In genomic region chr1:89621952-89622351, GRCm38 (mm10) we compare ENCODE assay signal across 9 mouse cellular contexts.
A peak's percentile ranks its signal among the peaks of the same experiment; 100 is the strongest.
DNase-seq lines count a peak whose midpoint lies in the region; ATAC-seq and TF ChIP-seq lines count a peak whose summit lies in the region.
"Had no signal": no experiment of that assay in that cellular context is flagged by ENCODE, and none has a peak within 500 bp of the region (broad histone marks: within the 10 kb centered on the region; RNA-seq: fewer than 3 reads in every experiment).

No protein-coding gene starts in this region.

- H3K4me3 ChIP-seq in lung, postnatal 0 days (ENCODE audit: low read depth, low read length): no peak overlapping the region
- no peak overlapping the region for H3K4me3 ChIP-seq in heart, embryonic 14.5 days (ENCODE audit: control insufficient read depth in 1 of 2, insufficient read depth in 1 of 2, low read depth in 1 of 2, low read length in 2 of 2)

- peak; percentile 50 to 60 for DNase-seq in lung, adult 18-20 months
- DNase-seq in lung, postnatal 0 days (ENCODE audit: low spot score): no peak
- peak; percentile 87 for DNase-seq in cerebellum, adult 9-10 months
- DNase-seq in ovary, postnatal 14 days (ENCODE audit: low spot score): peak; percentile 42
- no peak for DNase-seq in right cerebral cortex, postnatal 14 days
- DNase-seq in right cerebral cortex, adult 18-20 months: no peak

- no peaks in the 10 kb centered on the region for H3K4me1 ChIP-seq in lung, postnatal 0 days (ENCODE audit: insufficient read depth, low read depth, low read length)
- H3K4me1 ChIP-seq in heart, embryonic 14.5 days (ENCODE audit: control insufficient read depth in 2 of 2, insufficient read depth in 2 of 2, low read length in 2 of 2): peaks cover 58 to 77% of the 10 kb centered on the region in 2 experiments

- no peak for ATAC-seq in lung, postnatal 0 days
- ATAC-seq in heart, embryonic 14.5 days (ENCODE audit: insufficient number of reproducible peaks, insufficient read depth, low FRiP score, low read depth): no peak
- no peak for ATAC-seq in frontal cortex, adult (ENCODE audit: low TSS enrichment)

- TF ChIP-seq CTCF in lung, postnatal 0 days (IDR thresholded peaks at IDR 0.05): no peak

- H3K36me3 ChIP-seq in lung, postnatal 0 days (ENCODE audit: insufficient read depth, low read length): 0 out of 2 replicates have a peak, but pooled peaks cover 5% of the 10 kb centered on the region
- no peaks in the 10 kb centered on the region for H3K36me3 ChIP-seq in heart, embryonic 14.5 days (ENCODE audit: control insufficient read depth, insufficient read depth, low read length)

- no peaks in the 10 kb centered on the region for H3K9me3 ChIP-seq in lung, postnatal 0 days (ENCODE audit: low read length)
- no peaks in the 10 kb centered on the region for H3K9me3 ChIP-seq in heart, embryonic 14.5 days (ENCODE audit: control insufficient read depth, low read length)

- H3K27me3 ChIP-seq in lung, postnatal 0 days (replicated peaks; ENCODE audit: insufficient read depth, low read length): no peaks in the 10 kb centered on the region
- no peaks in the 10 kb centered on the region for H3K27me3 ChIP-seq in heart, embryonic 14.5 days (ENCODE audit: control insufficient read depth, insufficient read depth, low read length)

- H3K9ac ChIP-seq in lung, postnatal 0 days (replicated peaks; ENCODE audit: low read depth): no peak overlapping the region
- no peak overlapping the region for H3K9ac ChIP-seq in heart, embryonic 14.5 days (ENCODE audit: low read length)

- no peak for TF ChIP-seq EP300 in lung, postnatal 0 days (IDR thresholded peaks at IDR 0.05)

- H3K27ac ChIP-seq in lung, postnatal 0 days (ENCODE audit: low read length): no peak overlapping the region
- peak overlapping the region; percentile 40 to 81 for H3K27ac ChIP-seq in heart, embryonic 14.5 days (replicated peaks in 1 of 2; ENCODE audit: control insufficient read depth in 1 of 2, insufficient read depth in 1 of 2, low read depth in 2 of 2, low read length in 2 of 2)
- H3K27ac ChIP-seq: macrophage had no signal

- no peak overlapping the region for H3K4me2 ChIP-seq in lung, postnatal 0 days (replicated peaks; ENCODE audit: low read depth, low read length)
- no peak overlapping the region for H3K4me2 ChIP-seq in heart, embryonic 14.5 days (ENCODE audit: low read length)

- 70% methylated on average over 8 of the region's 8 CpGs for WGBS in lung, postnatal 0 days
- WGBS in heart, embryonic 14.5 days: 61% methylated on average over 8 of the region's 8 CpGs

Comparison
In these comparisons a context has a peak if more than half of its experiments do, and no peak if none do; other contexts are left out.
1. DNase-seq: peak in lung, adult 18-20 months (2 of 2), cerebellum, adult 9-10 months (single experiment) and ovary, postnatal 14 days (single experiment); none in lung, postnatal 0 days (single experiment), right cerebral cortex, postnatal 14 days (single experiment) and right cerebral cortex, adult 18-20 months (single experiment).